Mouse (Mus musculus): ENCODE measurements around the gene Itsn1. TPM values are rescaled to one million over a fixed set of nuclear protein-coding genes. Genes with fewer than 3 reads are reported as not detected.

Gene Itsn1
- polyA plus RNA-seq, 1 experiment from 2014 or later: 21.7 TPM

DNA sequence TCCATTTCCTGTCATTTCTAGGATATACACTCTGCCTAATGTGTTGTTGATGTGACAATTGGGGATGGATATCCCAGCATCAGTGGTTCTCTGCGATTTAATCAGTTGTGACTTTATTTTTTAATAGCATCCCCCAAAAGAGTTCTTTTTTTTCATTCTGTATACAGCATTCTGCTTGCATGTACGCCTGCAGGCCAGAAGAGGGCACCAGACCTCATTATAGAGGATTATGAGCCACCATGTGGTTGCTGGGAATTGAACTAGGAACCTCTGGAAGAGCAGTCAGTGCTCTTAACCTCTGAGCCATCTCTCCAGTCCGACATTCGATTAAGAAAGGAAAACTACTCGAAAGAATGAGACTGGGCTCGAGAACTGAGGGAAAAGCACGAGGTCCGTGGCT lies 225.7 kb downstream of the Itsn1 start:
- 83% methylated on average over 8 of the region's 8 CpGs for WGBS
- H3K27me3 ChIP-seq (replicated peaks): no peaks in the 10 kb centered on the region

DNA sequence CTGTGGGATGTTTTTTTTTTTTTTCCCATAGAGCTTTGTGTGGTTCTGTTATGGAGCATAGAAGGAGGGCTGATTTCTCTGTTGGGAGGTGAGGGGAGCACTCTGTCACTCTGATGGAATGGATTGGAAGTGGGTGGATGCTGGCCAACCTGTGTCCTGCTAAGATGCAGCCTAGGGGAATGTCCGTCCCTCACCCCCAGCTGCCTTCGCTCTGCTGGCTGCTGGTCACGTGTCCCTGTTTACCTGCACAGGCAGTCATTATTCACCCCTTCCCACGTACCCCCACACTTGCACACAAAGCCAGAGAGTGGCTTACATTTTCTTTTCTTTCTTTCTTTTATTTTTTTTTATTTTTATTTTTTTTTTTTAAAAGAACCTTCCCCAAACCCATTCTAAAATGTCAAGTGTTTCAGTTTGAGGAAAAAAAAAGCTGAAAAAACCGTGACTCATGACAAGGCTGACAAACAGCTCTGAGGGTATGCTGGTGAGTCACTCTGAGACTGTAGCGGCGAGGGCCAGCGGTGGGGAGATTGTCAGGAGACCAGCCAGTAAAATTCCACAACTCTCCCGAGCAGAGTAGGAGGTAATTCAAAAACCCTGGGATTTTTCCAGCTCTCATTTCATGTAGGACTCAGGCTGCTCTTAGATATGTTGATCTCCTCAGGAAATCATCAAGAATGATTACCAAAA lies 233.3 kb downstream of the Itsn1 start:
- Histone ChIP-seq H3K36me3 (no peaks in the 10 kb centered on the region), H3K4me2 (peak overlapping the region; percentile 38), H3K27ac (no peak overlapping the region), H3K9me3 (no peaks in the 10 kb centered on the region), H3K27me3 (replicated peaks) (no peaks in the 10 kb centered on the region), H3K9ac (no peak overlapping the region), H3K4me1 (peaks cover 7% of the 10 kb centered on the region; the same call in 1 of the 2 replicates), H3K4me3 (replicated peaks) (no peak overlapping the region)
- whole genome bisulfite sequencing: 10% methylated on average over 9 of the region's 9 CpGs
- ATAC-seq (ENCODE audit: insufficient read depth, low FRiP score, low read depth): peak; percentile 48; the same call in 1 of the 2 replicates

More for the DNA sequence above, 225.7 kb downstream of the Itsn1 start:
- Histone ChIP-seq H3K4me1 (no peaks in the 10 kb centered on the region), H3K4me3 (replicated peaks) (no peak overlapping the region), H3K36me3 (no peaks in the 10 kb centered on the region), H3K9me3 (no peaks in the 10 kb centered on the region), H3K27ac (no peak overlapping the region), H3K4me2 (no peak overlapping the region), H3K9ac (no peak overlapping the region)
- no peak for ATAC-seq (ENCODE audit: insufficient read depth, low FRiP score, low read depth)

- H3K4me3 ChIP-seq (replicated peaks): no peak overlapping the region
- no peaks in the 10 kb centered on the region for H3K9me3 ChIP-seq
- 34% methylated on average over 14 of the region's 14 CpGs for WGBS
- H3K36me3 ChIP-seq: no peaks in the 10 kb centered on the region
- peaks cover 7% of the 10 kb centered on the region; the same call in 1 of the 2 replicates for H3K4me1 ChIP-seq
- 0 out of 2 replicates have a peak, but pooled peaks have one; percentile 9 for ATAC-seq (ENCODE audit: insufficient read depth, low FRiP score, low read depth)
- no peak overlapping the region for H3K27ac ChIP-seq
- peak overlapping the region; percentile 38 for H3K4me2 ChIP-seq
- no peak overlapping the region for H3K9ac ChIP-seq
- H3K27me3 ChIP-seq (replicated peaks): no peaks in the 10 kb centered on the region
These were observed 233.9 kb downstream of the Itsn1 start for GRCm38 (mm10) chr16:91962894-91963555.

DNA sequence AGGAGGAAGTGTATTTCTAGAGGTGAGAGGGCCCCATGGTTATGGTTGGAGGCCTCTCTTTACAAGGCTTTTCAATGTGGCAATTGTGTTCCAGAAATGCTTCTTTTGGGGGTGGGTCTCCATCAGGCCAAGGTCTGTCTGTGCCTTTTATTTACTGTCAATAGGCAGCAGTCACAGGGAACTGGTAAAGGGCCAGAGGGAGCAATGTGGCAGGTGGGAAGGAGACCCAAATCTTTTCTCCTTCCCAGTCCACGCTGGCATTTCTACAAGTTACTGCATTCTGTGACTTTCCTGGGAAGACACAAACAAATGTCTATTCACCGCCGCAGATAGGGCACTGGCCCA lies 234.4 kb downstream of the Itsn1 start:
- Histone ChIP-seq H3K9ac (no peak overlapping the region), H3K9me3 (no peaks in the 10 kb centered on the region), H3K27ac (no peak overlapping the region), H3K4me1 (peaks cover 7% of the 10 kb centered on the region; the same call in 1 of the 2 replicates), H3K27me3 (replicated peaks) (no peaks in the 10 kb centered on the region), H3K4me2 (no peak overlapping the region), H3K36me3 (no peaks in the 10 kb centered on the region), H3K4me3 (replicated peaks) (no peak overlapping the region)
- 80% methylated on average over 3 of the region's 3 CpGs for WGBS
- ATAC-seq (ENCODE audit: insufficient read depth, low FRiP score, low read depth): no peak

GRCm38 (mm10) chr16:91964308-91965178 lies 235.5 kb downstream of the Itsn1 start:
- H3K4me1 ChIP-seq: peaks cover 7% of the 10 kb centered on the region; the same call in 1 of the 2 replicates
- no peaks in the 10 kb centered on the region for H3K36me3 ChIP-seq
- H3K4me3 ChIP-seq (replicated peaks): no peak overlapping the region
- ATAC-seq (ENCODE audit: insufficient read depth, low FRiP score, low read depth): no peak
- 66% methylated on average over 13 of the region's 13 CpGs for WGBS
- no peaks in the 10 kb centered on the region for H3K9me3 ChIP-seq
- no peak overlapping the region for H3K27ac ChIP-seq
- H3K9ac ChIP-seq: no peak overlapping the region
- H3K4me2 ChIP-seq: no peak overlapping the region
- no peaks in the 10 kb centered on the region for H3K27me3 ChIP-seq (replicated peaks)

DNA sequence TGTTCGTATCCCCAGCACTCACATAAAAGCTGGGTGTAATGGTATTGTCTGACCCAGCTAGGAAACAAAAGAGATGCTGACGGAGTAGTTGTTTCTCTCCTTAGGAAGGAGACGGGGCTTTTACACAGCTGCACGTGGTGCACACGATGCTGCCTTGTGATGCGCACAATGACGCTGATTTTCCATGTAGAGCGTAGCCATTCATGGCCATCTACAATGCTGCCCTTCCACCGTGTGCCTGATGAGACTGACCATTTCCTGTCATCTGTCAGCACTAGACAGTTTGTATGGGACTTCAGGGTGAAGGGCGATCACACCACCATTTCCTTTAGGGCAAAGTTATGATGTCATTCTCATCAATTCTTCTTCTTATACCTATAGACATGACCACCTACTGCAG lies 239.6 kb downstream of the Itsn1 start:
- no peak overlapping the region for H3K4me3 ChIP-seq (replicated peaks)
- 78% methylated on average over 10 of the region's 10 CpGs for WGBS
- no peak for ATAC-seq (ENCODE audit: insufficient read depth, low FRiP score, low read depth)
- H3K4me1 ChIP-seq: no peaks in the 10 kb centered on the region
- no peaks in the 10 kb centered on the region for H3K27me3 ChIP-seq (replicated peaks)
- H3K9ac ChIP-seq: no peak overlapping the region
- H3K27ac ChIP-seq: no peak overlapping the region
- no peak overlapping the region for H3K4me2 ChIP-seq
- no peaks in the 10 kb centered on the region for H3K36me3 ChIP-seq
- H3K9me3 ChIP-seq: no peaks in the 10 kb centered on the region

DNA sequence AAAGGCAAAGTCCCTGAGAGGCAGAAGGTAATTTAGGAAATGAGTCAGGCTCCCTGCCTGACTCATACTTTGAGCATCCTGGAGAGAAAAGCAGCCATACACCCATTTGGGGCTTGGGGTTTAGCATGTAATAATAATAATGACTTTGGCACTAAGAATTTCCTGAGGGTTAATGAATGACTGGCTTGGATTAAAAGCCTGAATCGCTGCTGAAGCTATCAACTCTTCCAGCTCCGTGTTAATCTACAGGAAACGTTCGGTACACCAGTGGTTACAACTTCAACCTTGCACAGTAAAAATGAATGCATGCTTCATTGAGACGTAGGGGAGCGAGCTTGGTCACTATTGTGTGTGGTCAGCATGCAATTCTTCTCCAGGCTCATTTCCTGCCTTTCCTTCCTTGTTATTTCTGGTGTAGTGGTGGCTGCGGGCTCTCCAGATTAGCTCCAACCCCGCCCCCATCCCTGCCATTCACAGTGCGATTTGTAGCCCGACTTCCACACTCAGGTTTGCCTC lies 240.5 kb downstream of the Itsn1 start:
- Histone ChIP-seq H3K4me3 (replicated peaks) (no peak overlapping the region), H3K4me2 (no peak overlapping the region), H3K27me3 (replicated peaks) (no peaks in the 10 kb centered on the region), H3K4me1 (no peaks in the 10 kb centered on the region), H3K36me3 (no peaks in the 10 kb centered on the region), H3K9ac (no peak overlapping the region), H3K27ac (no peak overlapping the region), H3K9me3 (no peaks in the 10 kb centered on the region)
- no peak for ATAC-seq (ENCODE audit: insufficient read depth, low FRiP score, low read depth)
- WGBS: 48% methylated on average over 10 of the region's 10 CpGs

Small RNA genes within 50 kb of the gene (microRNA-seq; reads per million reads assigned to microRNA genes)
- gene Gm27773: not detected

Other genes with a start within 250 kb of the Itsn1 start
- 48.8 and 49.4 TPM in 2 replicates for gene Ifnar1, start 244.0 kb upstream of the Itsn1 start, polyA plus RNA-seq (2015; fragmentation: Nextera tagmentation; extraction: Ambion mirVana)
- gene Ifngr2, start 182.2 kb upstream of the Itsn1 start, polyA plus RNA-seq (2015; fragmentation: Nextera tagmentation; extraction: Ambion mirVana): 49.3 and 55.6 TPM in 2 replicates
- gene Tmem50b, start 131.5 kb upstream of the Itsn1 start, polyA plus RNA-seq (2015; fragmentation: Nextera tagmentation; extraction: Ambion mirVana): 40.6 and 46.7 TPM in 2 replicates
- gene Dnajc28, start 110.3 kb upstream of the Itsn1 start, polyA plus RNA-seq (2015; fragmentation: Nextera tagmentation; extraction: Ambion mirVana): 2.9 and 3.3 TPM in 2 replicates
- 107 and 115 TPM in 2 replicates for gene Gart, start 82.3 kb upstream of the Itsn1 start, polyA plus RNA-seq (2015; fragmentation: Nextera tagmentation; extraction: Ambion mirVana)
- 108 and 114 TPM in 2 replicates for gene Son, start 81.8 kb upstream of the Itsn1 start, polyA plus RNA-seq (2015; fragmentation: Nextera tagmentation; extraction: Ambion mirVana)
- 20.5 and 21.1 TPM in 2 replicates for gene Donson, start 40.5 kb upstream of the Itsn1 start, polyA plus RNA-seq (2015; fragmentation: Nextera tagmentation; extraction: Ambion mirVana)
- gene Cryzl1, start 306 bp upstream of the Itsn1 start, polyA plus RNA-seq (2015; fragmentation: Nextera tagmentation; extraction: Ambion mirVana): 67.6 and 71.6 TPM in 2 replicates